Mouse (Mus musculus) midbrain, embryonic 16.5 days (tissue): Measurements from ENCODE around the gene Pbld1. TPM values are rescaled to one million over a fixed set of nuclear protein-coding genes. Genes with fewer than 3 reads are reported as not detected.
"Not testable (repeated sequence)": the region's sequence is repeated elsewhere in the genome, so short reads cannot be mapped to it uniquely, and the experiment has no call there.

Experiments used
- ATAC-seq: fragments of 200-750 bp; cut with Nextera tagmentation; 2 replicates; pipeline ENCODE4 v1.8.0; 2017; ENCODE audit warnings: moderate TSS enrichment
- H3K27ac ChIP-seq: fragments of 300-500 bp; sonication (generic); 2 replicates; pipeline ENCODE4 v1.5.1; 2014; ENCODE audit warnings: mild to moderate bottlenecking, low read length, mixed read lengths
- H3K27me3 ChIP-seq: fragments of 300-500 bp; sonication (generic); 2 replicates; pipeline ENCODE4 v1.6.1; 2014; ENCODE audit warnings: low read depth, low read length, mixed read lengths; ENCODE audit not compliant: control insufficient read depth, insufficient read depth
- H3K36me3 ChIP-seq: fragments of 300-500 bp; sonication (generic); 2 replicates; pipeline ENCODE4 v1.6.1; 2014; ENCODE audit warnings: mild to moderate bottlenecking, low read length, moderate library complexity, mixed read lengths; ENCODE audit not compliant: control insufficient read depth, insufficient read depth
- H3K4me1 ChIP-seq: fragments of 300-500 bp; sonication (generic); 2 replicates; pipeline ENCODE4 v1.6.1; 2014; ENCODE audit warnings: mild to moderate bottlenecking, low read length, mixed read lengths; ENCODE audit not compliant: control insufficient read depth, insufficient read depth
- H3K4me2 ChIP-seq: fragments of 300-500 bp; sonication (generic); 2 replicates; pipeline ENCODE4 v1.6.1; 2014; ENCODE audit warnings: mild to moderate bottlenecking, low read length, mixed read lengths
- H3K4me3 ChIP-seq: fragments of 300-500 bp; sonication (generic); 2 replicates; pipeline ENCODE4 v1.5.1; 2014; ENCODE audit warnings: low read depth, mild to moderate bottlenecking, low read length, moderate library complexity, mixed read lengths
- H3K9ac ChIP-seq: fragments of 300-500 bp; sonication (generic); 2 replicates; pipeline ENCODE4 v1.6.1; 2014; ENCODE audit warnings: low read depth, low read length, mixed read lengths
- H3K9me3 ChIP-seq: fragments of 300-500 bp; sonication (generic); replicated peaks from 2 replicates; pipeline ENCODE4 v1.6.1; 2014; ENCODE audit warnings: mild to moderate bottlenecking, low read length, mixed read lengths; ENCODE audit not compliant: control insufficient read depth, poor library complexity, severe bottlenecking
- WGBS: fragments of 180-500 bp; shearing (Covaris S2); extraction: QIAGEN DNeasy Blood & Tissue Kit; methylation state at CpG from one replicate; pipeline ENCODE4 v1.1.7; 2014; 5-methylcytosine and 5-hydroxymethylcytosine counted together
- polyA plus RNA-seq: library from polyadenylated mRNA; unstranded; fragments of >200 nt; fragmentation: Nextera tagmentation; extraction: Ambion mirVana; gene quantifications from 2 replicates; pipeline ENCODE4 v1.2.1, GENCODE M21; 2015

The Pbld1 gene
- polyA plus RNA-seq, 1 experiment from 2014 or later: 0.50 TPM

DNA sequence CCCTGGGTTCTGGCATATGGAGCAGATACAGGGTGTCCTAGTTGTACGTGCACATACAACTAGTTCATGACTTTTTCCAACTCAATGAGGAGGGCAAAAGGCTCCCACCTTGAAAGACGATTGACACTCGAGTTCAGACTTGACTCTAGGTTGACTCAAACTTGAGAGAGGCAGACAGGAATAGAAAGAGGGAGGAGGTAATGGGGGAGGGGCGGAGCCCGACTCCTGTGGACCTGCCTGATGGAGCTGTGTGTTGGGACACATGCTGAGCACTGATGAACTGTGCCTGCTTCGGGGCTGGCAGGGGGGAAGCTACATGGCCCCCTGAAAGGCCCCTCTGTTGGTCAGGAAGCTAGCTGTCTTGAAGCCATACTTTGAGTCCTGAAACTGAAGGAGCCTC, 7.0 kb upstream of the Pbld1 start:
- no peaks in the 10 kb centered on the region for H3K4me1 ChIP-seq
- no peak overlapping the region for H3K4me3 ChIP-seq
- no peaks in the 10 kb centered on the region for H3K27me3 ChIP-seq
- WGBS: 61% methylated on average over 6 of the region's 6 CpGs
- no peaks in the 10 kb centered on the region for H3K9me3 ChIP-seq
- H3K36me3 ChIP-seq: no peaks in the 10 kb centered on the region
- no peak overlapping the region for H3K9ac ChIP-seq
- H3K27ac ChIP-seq: no peak overlapping the region
- H3K4me2 ChIP-seq: no peak overlapping the region
- no peak for ATAC-seq

GRCm38 (mm10) chr10:63054071-63054470, 5.9 kb upstream of the Pbld1 start:
- not testable (repeated sequence) for H3K27me3 ChIP-seq, H3K4me3 ChIP-seq, H3K9me3 ChIP-seq, H3K4me1 ChIP-seq, H3K36me3 ChIP-seq, ATAC-seq, H3K27ac ChIP-seq, H3K4me2 ChIP-seq, H3K9ac ChIP-seq
- WGBS: 85% methylated on average over 6 of the region's 6 CpGs

DNA sequence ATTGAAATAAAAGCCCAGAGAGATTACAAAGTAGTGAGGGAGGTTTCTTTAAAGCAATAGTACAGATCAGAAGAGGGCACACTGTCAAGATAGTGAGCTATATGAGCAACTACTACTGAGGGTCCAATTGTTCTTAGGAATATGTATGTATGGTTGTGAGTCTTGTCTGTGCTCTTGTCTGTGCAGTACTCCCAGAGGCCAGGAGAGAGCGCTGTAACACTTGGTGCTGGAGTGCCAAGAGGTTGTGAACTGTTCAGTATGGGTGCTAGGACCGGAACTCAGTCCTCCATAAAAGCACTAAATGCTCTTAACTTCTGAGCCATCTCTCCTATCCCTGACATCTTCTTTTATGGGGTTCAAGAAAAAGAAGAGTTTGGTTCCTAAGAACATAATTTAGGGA, 5.4 kb upstream of the Pbld1 start:
- no peaks in the 10 kb centered on the region for H3K9me3 ChIP-seq
- no peak for ATAC-seq
- H3K9ac ChIP-seq: no peak overlapping the region
- no peaks in the 10 kb centered on the region for H3K27me3 ChIP-seq
- no peaks in the 10 kb centered on the region for H3K36me3 ChIP-seq
- H3K4me3 ChIP-seq: no peak overlapping the region
- no peak overlapping the region for H3K4me2 ChIP-seq
- no peak overlapping the region for H3K27ac ChIP-seq
- 75% methylated on average over 2 of the region's 2 CpGs for WGBS
- H3K4me1 ChIP-seq: no peaks in the 10 kb centered on the region

- H3K27ac ChIP-seq: no peak overlapping the region
- H3K4me2 ChIP-seq: no peak overlapping the region
- no peaks in the 10 kb centered on the region for H3K36me3 ChIP-seq
- H3K27me3 ChIP-seq: no peaks in the 10 kb centered on the region
- H3K4me3 ChIP-seq: no peak overlapping the region
- no peak for ATAC-seq
- H3K9ac ChIP-seq: no peak overlapping the region
- no peaks in the 10 kb centered on the region for H3K4me1 ChIP-seq
- 43% methylated on average over 24 of the region's 24 CpGs for WGBS
- H3K9me3 ChIP-seq: no peaks in the 10 kb centered on the region
Observed at GRCm38 (mm10) chr10:63056966-63057750, 2.8 kb upstream of the Pbld1 start.

DNA sequence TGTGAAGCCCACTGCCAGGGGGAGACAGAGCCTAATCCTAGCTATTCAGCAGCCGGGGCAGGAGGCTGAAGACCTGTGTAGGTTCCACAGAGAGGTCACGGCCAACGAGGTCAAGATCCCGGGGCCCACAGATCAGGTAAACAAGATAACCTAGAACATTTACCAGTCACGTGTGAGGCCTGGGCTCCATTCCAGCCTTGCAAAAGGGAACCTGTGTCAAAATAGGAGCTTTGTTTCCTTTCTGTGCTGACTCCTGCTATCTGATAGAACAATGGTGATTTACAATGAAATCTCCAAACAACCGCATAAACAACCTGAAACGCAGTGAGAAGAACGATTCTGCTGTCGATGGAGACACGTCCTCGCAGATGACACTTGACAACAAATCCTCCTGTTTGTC, 444 bp downstream of the Pbld1 start:
- ATAC-seq: no peak
- H3K36me3 ChIP-seq: no peaks in the 10 kb centered on the region
- no peaks in the 10 kb centered on the region for H3K27me3 ChIP-seq
- H3K9ac ChIP-seq: no peak overlapping the region
- 66% methylated on average over 11 of the region's 11 CpGs for WGBS
- no peak overlapping the region for H3K4me3 ChIP-seq
- no peaks in the 10 kb centered on the region for H3K4me1 ChIP-seq
- H3K27ac ChIP-seq: no peak overlapping the region
- no peaks in the 10 kb centered on the region for H3K9me3 ChIP-seq
- H3K4me2 ChIP-seq: no peak overlapping the region

- H3K27ac ChIP-seq: no peak overlapping the region
- ATAC-seq: no peak
- no peak overlapping the region for H3K4me3 ChIP-seq
- no peak overlapping the region for H3K4me2 ChIP-seq
- WGBS: 71% methylated on average over 12 of the region's 12 CpGs
- H3K36me3 ChIP-seq: no peaks in the 10 kb centered on the region
- H3K9me3 ChIP-seq: no peaks in the 10 kb centered on the region
- H3K9ac ChIP-seq: no peak overlapping the region
- H3K4me1 ChIP-seq: no peaks in the 10 kb centered on the region
- no peaks in the 10 kb centered on the region for H3K27me3 ChIP-seq
Observed at GRCm38 (mm10) chr10:63061266-63061665, 1.3 kb downstream of the Pbld1 start.

DNA sequence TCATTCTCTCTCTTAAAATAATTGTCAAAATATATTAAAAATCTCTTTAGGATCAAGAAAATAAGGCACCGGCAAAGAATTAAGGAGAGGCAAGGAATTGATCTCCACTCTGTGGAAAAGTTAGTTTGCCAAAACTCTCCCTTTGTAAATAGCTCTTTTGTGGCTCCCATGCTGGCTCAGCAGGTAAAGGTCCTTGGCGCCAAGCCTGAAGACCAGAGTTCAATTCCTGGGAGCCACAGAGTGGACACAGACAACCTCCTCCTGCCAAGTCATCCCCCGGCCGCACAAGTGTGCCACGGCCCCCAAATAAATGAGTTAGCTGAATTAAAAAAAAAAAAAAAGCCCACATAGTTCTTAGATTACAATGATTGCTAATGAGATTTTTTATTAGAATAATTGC, 2.7 kb downstream of the Pbld1 start:
- no peaks in the 10 kb centered on the region for H3K27me3 ChIP-seq
- ATAC-seq: no peak
- WGBS: 89% methylated on average over 5 of the region's 5 CpGs
- H3K9me3 ChIP-seq: no peaks in the 10 kb centered on the region
- no peak overlapping the region for H3K4me3 ChIP-seq
- no peaks in the 10 kb centered on the region for H3K36me3 ChIP-seq
- no peaks in the 10 kb centered on the region for H3K4me1 ChIP-seq
- no peak overlapping the region for H3K27ac ChIP-seq
- no peak overlapping the region for H3K9ac ChIP-seq
- no peak overlapping the region for H3K4me2 ChIP-seq

- Histone ChIP-seq H3K27ac (no peak overlapping the region), H3K4me2 (no peak overlapping the region), H3K4me3 (no peak overlapping the region), H3K9me3 (no peaks in the 10 kb centered on the region), H3K36me3 (no peaks in the 10 kb centered on the region), H3K4me1 (no peaks in the 10 kb centered on the region), H3K9ac (no peak overlapping the region), H3K27me3 (no peaks in the 10 kb centered on the region)
- no peak for ATAC-seq
- 68% methylated on average over 7 of the region's 7 CpGs for WGBS
Observed at GRCm38 (mm10) chr10:63063365-63063764, 3.4 kb downstream of the Pbld1 start.

DNA sequence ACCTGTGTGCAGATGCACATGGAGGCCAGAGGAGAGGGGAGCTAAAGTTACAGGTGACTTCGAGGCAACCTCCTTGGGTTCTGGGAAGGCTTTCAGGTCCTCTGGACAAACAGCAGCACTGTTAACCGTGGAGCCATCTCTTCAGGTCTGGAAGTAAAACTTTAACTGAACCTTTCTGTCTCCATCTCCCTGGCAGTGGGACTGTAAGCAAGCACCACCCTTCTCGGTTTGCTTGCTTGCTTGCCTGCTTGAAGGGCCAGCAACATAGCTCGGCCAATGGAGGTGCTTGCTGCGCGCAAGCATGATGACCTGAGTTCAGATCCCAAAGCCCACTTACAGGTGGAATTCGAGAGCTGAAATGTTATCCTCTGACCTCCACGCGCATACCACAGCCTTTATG, 4.6 kb downstream of the Pbld1 start:
- no peak overlapping the region for H3K27ac ChIP-seq
- no peak overlapping the region for H3K4me3 ChIP-seq
- no peak overlapping the region for H3K9ac ChIP-seq
- H3K9me3 ChIP-seq: 0 out of 2 replicates have a peak, but pooled peaks cover 1% of the 10 kb centered on the region
- H3K4me1 ChIP-seq: no peaks in the 10 kb centered on the region
- H3K36me3 ChIP-seq: no peaks in the 10 kb centered on the region
- whole genome bisulfite sequencing: 91% methylated on average over 9 of the region's 9 CpGs
- no peaks in the 10 kb centered on the region for H3K27me3 ChIP-seq
- ATAC-seq: no peak
- H3K4me2 ChIP-seq: no peak overlapping the region
